Mouse (Mus musculus) forebrain, embryonic 14.5 days (tissue): ENCODE results near the gene Usmg5. TPM values are rescaled to one million over a fixed set of nuclear protein-coding genes. Genes with fewer than 3 reads are reported as not detected.

Experiments used
- ATAC-seq: fragments of 200-750 bp; cut with Nextera tagmentation; 2 replicates; pipeline ENCODE4 v1.8.0; 2017; ENCODE audit warnings: mild to moderate bottlenecking, moderate library complexity
- DNase-seq: peaks from one replicate; pipeline ENCODE4 v3.0.0-alpha.2; 2015; ENCODE audit warnings: low spot score
- H3K27ac ChIP-seq: fragments of 300-500 bp; sonication (generic); 2 replicates; pipeline ENCODE4 v1.5.1; 2014; ENCODE audit warnings: low read depth, mild to moderate bottlenecking, control low read depth, low read length, moderate library complexity
- H3K27me3 ChIP-seq: fragments of 300-500 bp; sonication (generic); replicated peaks from 2 replicates; pipeline ENCODE4 v1.6.1; 2014; ENCODE audit warnings: low read length, control low read depth, mixed read lengths; ENCODE audit not compliant: control insufficient read depth, insufficient read depth
- H3K36me3 ChIP-seq: fragments of 300-500 bp; sonication (generic); 2 replicates; pipeline ENCODE4 v1.6.1; 2014; ENCODE audit warnings: low read length, control low read depth; ENCODE audit not compliant: control insufficient read depth, insufficient read depth
- H3K4me1 ChIP-seq: fragments of 300-500 bp; sonication (generic); 2 replicates; pipeline ENCODE4 v1.6.1; 2014; ENCODE audit warnings: antibody characterized with exemption, low read length, control low read depth; ENCODE audit not compliant: control insufficient read depth, insufficient read depth
- H3K4me2 ChIP-seq: fragments of 300-500 bp; sonication (generic); 2 replicates; pipeline ENCODE4 v1.6.1; 2014; ENCODE audit warnings: mild to moderate bottlenecking, control low read depth, low read length
- H3K4me3 ChIP-seq: fragments of 300-500 bp; sonication (generic); 2 replicates; pipeline ENCODE4 v1.5.1; 2014; ENCODE audit warnings: low read depth, low read length, control low read depth
- H3K9ac ChIP-seq: fragments of 300-500 bp; sonication (generic); 2 replicates; pipeline ENCODE4 v1.6.1; 2014; ENCODE audit warnings: mild to moderate bottlenecking, low read length, control low read depth, moderate library complexity
- H3K9me3 ChIP-seq: fragments of 300-500 bp; sonication (generic); replicated peaks from 2 replicates; pipeline ENCODE4 v1.6.1; 2016; ENCODE audit warnings: low read length, control low read depth, mixed read lengths; ENCODE audit not compliant: control insufficient read depth
- WGBS: fragments of 180-500 bp; shearing (Covaris S2); extraction: QIAGEN DNeasy Blood & Tissue Kit; methylation state at CpG from one replicate; pipeline ENCODE4 v1.1.7; 2014; 5-methylcytosine and 5-hydroxymethylcytosine counted together
- polyA plus RNA-seq: library from polyadenylated mRNA; unstranded; fragments of >200 nt; fragmentation: Nextera tagmentation; extraction: Ambion mirVana; gene quantifications from 2 replicates; pipeline ENCODE4 v1.2.1, GENCODE M21; 2014

The Usmg5 gene
- polyA plus RNA-seq, 1 experiment from 2014 or later: 1,484 TPM

GRCm38 (mm10) chr19:47128835-47129234, 38.4 kb upstream of the Usmg5 start:
- Histone ChIP-seq H3K27me3 (no peaks in the 10 kb centered on the region), H3K27ac (no peak overlapping the region), H3K4me2 (no peak overlapping the region), H3K9ac (no peak overlapping the region), H3K4me3 (no peak overlapping the region), H3K4me1 (no peaks in the 10 kb centered on the region), H3K9me3 (no peaks in the 10 kb centered on the region), H3K36me3 (peaks cover 92% of the 10 kb centered on the region)
- DNase-seq: no peak
- ATAC-seq: no peak
- 92% methylated on average over 11 of the region's 11 CpGs for WGBS

GRCm38 (mm10) chr19:47128164-47128563, 37.7 kb upstream of the Usmg5 start:
- Histone ChIP-seq H3K27ac (no peak overlapping the region), H3K36me3 (peaks cover 90% of the 10 kb centered on the region), H3K9ac (no peak overlapping the region), H3K4me2 (no peak overlapping the region), H3K9me3 (no peaks in the 10 kb centered on the region), H3K27me3 (no peaks in the 10 kb centered on the region), H3K4me3 (no peak overlapping the region), H3K4me1 (no peaks in the 10 kb centered on the region)
- DNase-seq (no peak), ATAC-seq (no peak)
- 98% methylated on average over 10 of the region's 10 CpGs for WGBS

GRCm38 (mm10) chr19:47122802-47123201, 32.4 kb upstream of the Usmg5 start:
- ATAC-seq (no peak), DNase-seq (peak; percentile 48)
- Histone ChIP-seq H3K9me3 (no peaks in the 10 kb centered on the region), H3K27me3 (no peaks in the 10 kb centered on the region), H3K4me2 (no peak overlapping the region), H3K27ac (no peak overlapping the region), H3K9ac (no peak overlapping the region), H3K4me1 (no peaks in the 10 kb centered on the region), H3K4me3 (no peak overlapping the region), H3K36me3 (peaks cover 67% of the 10 kb centered on the region)
- WGBS: 26% methylated on average over 2 of the region's 2 CpGs

GRCm38 (mm10) chr19:47121054-47121453, 30.6 kb upstream of the Usmg5 start:
- no peak overlapping the region for H3K4me3 ChIP-seq
- no peak overlapping the region for H3K9ac ChIP-seq
- H3K27me3 ChIP-seq: no peaks in the 10 kb centered on the region
- 42% methylated on average over 4 of the region's 4 CpGs for WGBS
- no peaks in the 10 kb centered on the region for H3K4me1 ChIP-seq
- peak; percentile 63 for DNase-seq
- H3K27ac ChIP-seq: no peak overlapping the region
- no peak for ATAC-seq
- no peaks in the 10 kb centered on the region for H3K9me3 ChIP-seq
- no peak overlapping the region for H3K4me2 ChIP-seq
- peaks cover 67% of the 10 kb centered on the region for H3K36me3 ChIP-seq

- no peaks in the 10 kb centered on the region for H3K4me1 ChIP-seq
- 88% methylated on average over 2 of the region's 2 CpGs for WGBS
- no peaks in the 10 kb centered on the region for H3K27me3 ChIP-seq
- H3K4me2 ChIP-seq: no peak overlapping the region
- DNase-seq: no peak
- H3K9me3 ChIP-seq: no peaks in the 10 kb centered on the region
- H3K4me3 ChIP-seq: no peak overlapping the region
- H3K36me3 ChIP-seq: peaks cover 71% of the 10 kb centered on the region
- no peak for ATAC-seq
- no peak overlapping the region for H3K9ac ChIP-seq
- no peak overlapping the region for H3K27ac ChIP-seq
These were observed 28.2 kb upstream of the Usmg5 start for GRCm38 (mm10) chr19:47118634-47119033.

GRCm38 (mm10) chr19:47104641-47105271, 14.3 kb upstream of the Usmg5 start:
- no peak overlapping the region for H3K27ac ChIP-seq
- H3K36me3 ChIP-seq: peaks cover 98% of the 10 kb centered on the region
- no peak overlapping the region for H3K4me2 ChIP-seq
- no peak overlapping the region for H3K9ac ChIP-seq
- H3K4me1 ChIP-seq: no peaks in the 10 kb centered on the region
- H3K4me3 ChIP-seq: no peak overlapping the region
- H3K27me3 ChIP-seq: no peaks in the 10 kb centered on the region
- ATAC-seq: no peak
- H3K9me3 ChIP-seq: no peaks in the 10 kb centered on the region
- DNase-seq: no peak
- 96% methylated on average over 9 of the region's 9 CpGs for WGBS

GRCm38 (mm10) chr19:47101080-47101479, 10.6 kb upstream of the Usmg5 start:
- no peaks in the 10 kb centered on the region for H3K27me3 ChIP-seq
- H3K4me1 ChIP-seq: no peaks in the 10 kb centered on the region
- H3K27ac ChIP-seq: no peak overlapping the region
- no peak for DNase-seq
- H3K36me3 ChIP-seq: peaks cover 98% of the 10 kb centered on the region
- no peak overlapping the region for H3K4me2 ChIP-seq
- 92% methylated on average over 5 of the region's 5 CpGs for WGBS
- ATAC-seq: no peak
- H3K9ac ChIP-seq: no peak overlapping the region
- H3K4me3 ChIP-seq: no peak overlapping the region
- no peaks in the 10 kb centered on the region for H3K9me3 ChIP-seq

GRCm38 (mm10) chr19:47089718-47090525, 525 bp downstream of the Usmg5 start:
- Histone ChIP-seq H3K36me3 (peaks cover 35% of the 10 kb centered on the region), H3K9me3 (no peaks in the 10 kb centered on the region), H3K4me2 (peak overlapping the region; percentile 72), H3K27ac (peak overlapping the region; percentile 52; the same call in 1 of the 2 replicates), H3K4me1 (peaks cover 13% of the 10 kb centered on the region), H3K9ac (peak overlapping the region; percentile 83), H3K27me3 (no peaks in the 10 kb centered on the region), H3K4me3 (peak overlapping the region; percentile 75)
- DNase-seq (no peak), ATAC-seq (peak; percentile 66)
- WGBS: 2% methylated on average over 36 of the region's 36 CpGs

GRCm38 (mm10) chr19:47088226-47088625, 2.2 kb downstream of the Usmg5 start:
- H3K27ac ChIP-seq: no peak overlapping the region
- WGBS: 84% methylated on average over 3 of the region's 3 CpGs
- no peak overlapping the region for H3K4me2 ChIP-seq
- ATAC-seq (no peak), DNase-seq (no peak)
- H3K4me3 ChIP-seq: no peak overlapping the region
- peaks cover 13% of the 10 kb centered on the region for H3K4me1 ChIP-seq
- no peaks in the 10 kb centered on the region for H3K27me3 ChIP-seq
- no peak overlapping the region for H3K9ac ChIP-seq
- peaks cover 38% of the 10 kb centered on the region for H3K36me3 ChIP-seq
- no peaks in the 10 kb centered on the region for H3K9me3 ChIP-seq
